Mouse (Mus musculus): ENCODE data around the gene Dscaml1.

- TF ChIP-seq MAX (IDR thresholded peaks at IDR 0.05; ENCODE audit: low read length) = no peak
- no peak for TF ChIP-seq BHLHE40 (IDR thresholded peaks at IDR 0.05; ENCODE audit: borderline replicate concordance, low read depth, low read length)
- TF ChIP-seq CHD2 (IDR thresholded peaks at IDR 0.05; ENCODE audit: low read length) = no peak
- no peak for TF ChIP-seq CTCF (IDR thresholded peaks at IDR 0.05 in 2 of 3, conservative IDR thresholded peaks at IDR 0.05 in 1 of 3; ENCODE audit: control insufficient read depth in 1 of 3, insufficient read depth in 1 of 3, low read depth in 2 of 3, low read length in 3 of 3, poor library complexity in 1 of 3, severe bottlenecking in 1 of 3)
- TF ChIP-seq POLR2A (IDR thresholded peaks at IDR 0.05; ENCODE audit: control insufficient read depth in 1 of 2, insufficient read depth in 1 of 2, low read depth in 1 of 2, low read length in 2 of 2, poor library complexity in 1 of 2) = no peak
- TF ChIP-seq ELF1 (IDR thresholded peaks at IDR 0.05; ENCODE audit: low read depth, low read length) = no peak
- TF ChIP-seq MEF2A (IDR thresholded peaks at IDR 0.05; ENCODE audit: extremely low read depth, insufficient replicate concordance, low read depth, low read length, poor library complexity, severe bottlenecking) = no peak
- TF ChIP-seq ETS1 (IDR thresholded peaks at IDR 0.05; ENCODE audit: low read depth, low read length) = no peak
Measured at GRCm38 (mm10) chr9:45412700-45413477, 13.5 kb upstream of the Dscaml1 start.
